Mouse (Mus musculus) lung, postnatal 0 days (tissue): ENCODE measurements around the gene Agpat2. TPM values are rescaled to one million over a fixed set of nuclear protein-coding genes. Genes with fewer than 3 reads are reported as not detected.

Source experiments
- ATAC-seq: fragments of 200-750 bp; cut with Nextera tagmentation; 2 replicates; pipeline ENCODE4 v1.8.0; 2017; ENCODE audit warnings: moderate library complexity
- DNase-seq: peaks from one replicate; pipeline ENCODE4 v3.0.0-alpha.2; 2016; ENCODE audit warnings: low spot score
- H3K27ac ChIP-seq: fragments of 300-500 bp; sonication (generic); 2 replicates; pipeline ENCODE4 v1.5.1; 2014; ENCODE audit warnings: antibody characterized with exemption, mild to moderate bottlenecking, low read length, mixed read lengths
- H3K27me3 ChIP-seq: fragments of 300-500 bp; sonication (generic); replicated peaks from 2 replicates; pipeline ENCODE4 v1.6.1; 2014; ENCODE audit warnings: low read length, mixed read lengths; ENCODE audit not compliant: insufficient read depth
- H3K36me3 ChIP-seq: fragments of 300-500 bp; sonication (generic); 2 replicates; pipeline ENCODE4 v1.6.1; 2014; ENCODE audit warnings: low read length, mixed read lengths; ENCODE audit not compliant: insufficient read depth
- H3K4me1 ChIP-seq: fragments of 300-500 bp; sonication (generic); 2 replicates; pipeline ENCODE4 v1.6.1; 2014; ENCODE audit warnings: antibody characterized with exemption, low read depth, low read length, mixed read lengths; ENCODE audit not compliant: insufficient read depth
- H3K4me2 ChIP-seq: fragments of 300-500 bp; sonication (generic); replicated peaks from 2 replicates; pipeline ENCODE4 v1.6.1; 2014; ENCODE audit warnings: low read depth, mild to moderate bottlenecking, low read length, moderate library complexity, mixed read lengths
- H3K4me3 ChIP-seq: fragments of 300-500 bp; sonication (generic); 2 replicates; pipeline ENCODE4 v1.5.1; 2014; ENCODE audit warnings: low read depth, low read length
- H3K9ac ChIP-seq: fragments of 300-500 bp; sonication (generic); replicated peaks from 2 replicates; pipeline ENCODE4 v1.6.1; 2014; ENCODE audit warnings: low read depth, mild to moderate bottlenecking
- H3K9me3 ChIP-seq: fragments of 300-500 bp; sonication (generic); 2 replicates; pipeline ENCODE4 v1.6.1; 2016; ENCODE audit warnings: low read length, mixed read lengths
- CTCF ChIP-seq: IDR thresholded peaks from 2 replicates; pipeline ENCODE4 v1.5.1; 2016; ENCODE audit warnings: antibody characterized with exemption, mild to moderate bottlenecking
- EP300 ChIP-seq: IDR thresholded peaks from 2 replicates; pipeline ENCODE4 v1.6.1; 2016; ENCODE audit warnings: antibody characterized with exemption, mild to moderate bottlenecking, control low read depth
- WGBS: fragments of 180-500 bp; shearing (Covaris S2); extraction: QIAGEN DNeasy Blood & Tissue Kit; methylation state at CpG from one replicate; pipeline ENCODE4 v1.1.7; 2014; 5-methylcytosine and 5-hydroxymethylcytosine counted together
- polyA plus RNA-seq: library from polyadenylated mRNA; unstranded; fragments of >200 nt; fragmentation: Nextera tagmentation; extraction: Ambion mirVana; gene quantifications from 2 replicates; pipeline ENCODE4 v1.2.1, GENCODE M21; 2015

Gene Agpat2
- polyA plus RNA-seq, 1 experiment from 2014 or later: 72.8 TPM

- ATAC-seq (peak; percentile 28), DNase-seq (no peak)
- Histone ChIP-seq H3K4me3 (no peak overlapping the region), H3K4me1 (peaks cover 6% of the 10 kb centered on the region), H3K9ac (no peak overlapping the region), H3K9me3 (no peaks in the 10 kb centered on the region), H3K27ac (0 out of 2 replicates have a peak overlapping the region, but pooled peaks have one; percentile 0), H3K36me3 (peaks cover 28% of the 10 kb centered on the region), H3K27me3 (no peaks in the 10 kb centered on the region), H3K4me2 (no peak overlapping the region)
- TF ChIP-seq EP300 (peak; percentile 28), CTCF (0 out of 2 replicates have a peak, but pooled peaks have one; percentile 19)
- WGBS: 30% methylated on average over 6 of the region's 6 CpGs
Observed at GRCm38 (mm10) chr2:26594934-26595724, 9.1 kb downstream of the Agpat2 start.

GRCm38 (mm10) chr2:26594461-26594933 is 9.7 kb downstream of the Agpat2 start:
- no peak for TF ChIP-seq CTCF
- no peak for TF ChIP-seq EP300
- Histone ChIP-seq H3K9me3 (no peaks in the 10 kb centered on the region), H3K9ac (no peak overlapping the region), H3K4me1 (peaks cover 6% of the 10 kb centered on the region), H3K27me3 (no peaks in the 10 kb centered on the region), H3K4me3 (no peak overlapping the region), H3K27ac (no peak overlapping the region), H3K36me3 (peaks cover 28% of the 10 kb centered on the region), H3K4me2 (no peak overlapping the region)
- no peak for DNase-seq
- ATAC-seq: peak; percentile 4; the same call in 1 of the 2 replicates
- 76% methylated on average over 7 of the region's 7 CpGs for WGBS

- Histone ChIP-seq H3K27me3 (no peaks in the 10 kb centered on the region), H3K4me2 (no peak overlapping the region), H3K9ac (no peak overlapping the region), H3K9me3 (no peaks in the 10 kb centered on the region), H3K27ac (no peak overlapping the region), H3K4me1 (peaks cover 6% of the 10 kb centered on the region), H3K36me3 (peaks cover 28% of the 10 kb centered on the region), H3K4me3 (no peak overlapping the region)
- TF ChIP-seq CTCF: peak; percentile 69
- 0 out of 2 replicates have a peak, but pooled peaks have one; percentile 6 for TF ChIP-seq EP300
- ATAC-seq (peak; percentile 41), DNase-seq (peak; percentile 71)
- 35% methylated on average over 9 of the region's 9 CpGs for WGBS
Observed at GRCm38 (mm10) chr2:26594022-26594346, 10.2 kb downstream of the Agpat2 start.

- ATAC-seq (peak; percentile 3), DNase-seq (no peak)
- Histone ChIP-seq H3K27me3 (no peaks in the 10 kb centered on the region), H3K36me3 (peaks cover 28% of the 10 kb centered on the region), H3K4me2 (no peak overlapping the region), H3K9me3 (no peaks in the 10 kb centered on the region), H3K9ac (no peak overlapping the region), H3K4me3 (no peak overlapping the region), H3K4me1 (peaks cover 6% of the 10 kb centered on the region), H3K27ac (no peak overlapping the region)
- TF ChIP-seq EP300 (no peak), CTCF (no peak)
- WGBS: 72% methylated on average over 9 of the region's 9 CpGs
Observed at GRCm38 (mm10) chr2:26593211-26594021, 10.8 kb downstream of the Agpat2 start.

- peak overlapping the region; percentile 58; the same call in 1 of the 2 replicates for H3K4me3 ChIP-seq
- no peaks in the 10 kb centered on the region for H3K27me3 ChIP-seq
- peaks cover 6% of the 10 kb centered on the region; the same call in 1 of the 2 replicates for H3K4me1 ChIP-seq
- peak overlapping the region; percentile 74 for H3K4me2 ChIP-seq
- ATAC-seq (no peak), DNase-seq (no peak)
- H3K36me3 ChIP-seq: peaks cover 28% of the 10 kb centered on the region
- TF ChIP-seq CTCF (no peak), EP300 (no peak)
- 62% methylated on average over 12 of the region's 12 CpGs for WGBS
- peak overlapping the region; percentile 91; the same call in 1 of the 2 replicates for H3K27ac ChIP-seq
- peak overlapping the region; percentile 79 for H3K9ac ChIP-seq
- no peaks in the 10 kb centered on the region for H3K9me3 ChIP-seq
Observed at GRCm38 (mm10) chr2:26591416-26591815, 12.8 kb downstream of the Agpat2 start.

GRCm38 (mm10) chr2:26590962-26591361 is 13.3 kb downstream of the Agpat2 start:
- Histone ChIP-seq H3K27ac (peak overlapping the region; percentile 91; the same call in 1 of the 2 replicates), H3K9me3 (no peaks in the 10 kb centered on the region), H3K36me3 (peaks cover 28% of the 10 kb centered on the region), H3K4me1 (peaks cover 6% of the 10 kb centered on the region; the same call in 1 of the 2 replicates), H3K4me2 (peak overlapping the region; percentile 74), H3K27me3 (no peaks in the 10 kb centered on the region), H3K9ac (peak overlapping the region; percentile 79), H3K4me3 (peak overlapping the region; percentile 58)
- no peak for DNase-seq
- TF ChIP-seq CTCF (no peak), EP300 (no peak)
- ATAC-seq: no peak
- WGBS: 61% methylated on average over 7 of the region's 7 CpGs
